Mouse (Mus musculus): Measurements from ENCODE around the gene Cel.

GRCm38 (mm10) chr2:28564380-28564779, 1.2 kb upstream of the Cel start:
- no peak for TF ChIP-seq GATA1 (IDR thresholded peaks at IDR 0.05; ENCODE audit: borderline replicate concordance, low read length)
- TF ChIP-seq FLI1 (IDR thresholded peaks at IDR 0.05; ENCODE audit: low read length) = no peak

All from megakaryocyte, embryonic 14.5 days (primary cell).